Mouse (Mus musculus) myocyte (in vitro differentiated cells): Measurements from ENCODE around the gene Glp1r. TPM values are rescaled to one million over a fixed set of nuclear protein-coding genes. Genes with fewer than 3 reads are reported as not detected.

Source experiments
- H3K27me3 ChIP-seq: one replicate; pipeline ENCODE4 v1.6.1; 2011; ENCODE audit not compliant: control insufficient read depth, insufficient read depth, insufficient read length
- H3K36me3 ChIP-seq: one replicate; pipeline ENCODE4 v1.6.1; 2011; ENCODE audit not compliant: control insufficient read depth, insufficient read depth
- H3K4me2 ChIP-seq: one replicate; pipeline ENCODE4 v1.6.1; 2011; ENCODE audit warnings: low read depth, control low read depth
- H3K4me3 ChIP-seq: one replicate; pipeline ENCODE4 v1.5.1; 2011; ENCODE audit warnings: mild to moderate bottlenecking, control low read depth, moderate library complexity
- H3K79me2 ChIP-seq: one replicate; pipeline ENCODE4 v1.6.1; 2011; ENCODE audit not compliant: control insufficient read depth, insufficient read depth
- H3ac ChIP-seq: one replicate; pipeline ENCODE4 v1.6.1; 2011; ENCODE audit not compliant: control insufficient read depth, insufficient read length
- CEBPB ChIP-seq: IDR thresholded peaks from 2 replicates; pipeline ENCODE4 v1.6.1; 2011; ENCODE audit warnings: mild to moderate bottlenecking, moderate library complexity; ENCODE audit not compliant: poor library complexity, insufficient read depth, severe bottlenecking
- E2F4 ChIP-seq: IDR thresholded peaks from one replicate; pipeline ENCODE4 v1.6.1; 2011; ENCODE audit warnings: mild to moderate bottlenecking, control low read depth, moderate library complexity; ENCODE audit not compliant: insufficient read depth
- MAX ChIP-seq: IDR thresholded peaks from one replicate; pipeline ENCODE4 v1.6.1; 2011; ENCODE audit warnings: low read depth, mild to moderate bottlenecking, control low read depth
- MYOD1 ChIP-seq, 3 experiments: IDR thresholded peaks; one replicate each; pipeline ENCODE4 v1.6.1; 2011; ENCODE audit warnings: control low read depth in 2 of 3, low read depth in 2 of 3, mild to moderate bottlenecking in 2 of 3, moderate library complexity in 1 of 3; ENCODE audit not compliant: insufficient read length in 2 of 3, control insufficient read depth in 1 of 3
- MYOG ChIP-seq, 3 experiments: IDR thresholded peaks; one replicate each; pipeline ENCODE4 v1.6.1; 2011; ENCODE audit warnings: control low read depth in 2 of 3, low read depth in 2 of 3, mild to moderate bottlenecking in 2 of 3; ENCODE audit not compliant: insufficient read length in 2 of 3, control insufficient read depth in 1 of 3, insufficient read depth in 1 of 3
- POLR2A ChIP-seq: IDR thresholded peaks from one replicate; pipeline ENCODE4 v1.6.1; 2011; ENCODE audit warnings: low read depth, mild to moderate bottlenecking, control low read depth, moderate library complexity; ENCODE audit not compliant: insufficient read length
- POLR2AphosphoS2 ChIP-seq: IDR thresholded peaks from one replicate; pipeline ENCODE4 v1.6.1; 2011; ENCODE audit warnings: low read depth, control low read depth; ENCODE audit not compliant: insufficient read length
- REST ChIP-seq: IDR thresholded peaks from one replicate; pipeline ENCODE4 v1.6.1; 2011; ENCODE audit warnings: mild to moderate bottlenecking, control low read depth, moderate library complexity; ENCODE audit not compliant: insufficient read depth, insufficient read length
- SRF ChIP-seq: IDR thresholded peaks from one replicate; pipeline ENCODE4 v1.6.1; 2011; ENCODE audit warnings: low read depth; ENCODE audit not compliant: control insufficient read depth, insufficient read length
- TCF12 ChIP-seq: IDR thresholded peaks from one replicate; pipeline ENCODE4 v1.6.1; 2011; ENCODE audit warnings: mild to moderate bottlenecking, control low read depth; ENCODE audit not compliant: poor library complexity, insufficient read depth, severe bottlenecking
- TCF3 ChIP-seq: IDR thresholded peaks from one replicate; pipeline ENCODE4 v1.6.1; 2011; ENCODE audit warnings: low read depth, control low read depth; ENCODE audit not compliant: insufficient read length
- USF1 ChIP-seq: IDR thresholded peaks from one replicate; pipeline ENCODE4 v1.6.1; 2011; ENCODE audit warnings: low read depth, mild to moderate bottlenecking, control low read depth, moderate library complexity
- polyA plus RNA-seq: library from polyadenylated mRNA; unstranded; fragments of >200 nt; fragmentation: generic; extraction: Trizol; gene quantifications from one replicate; pipeline ENCODE4 v1.2.1, GENCODE M21; 2012; ENCODE audit warnings: missing spikeins

The Glp1r gene
- polyA plus RNA-seq, 1 experiment: 1.3 TPM

DNA sequence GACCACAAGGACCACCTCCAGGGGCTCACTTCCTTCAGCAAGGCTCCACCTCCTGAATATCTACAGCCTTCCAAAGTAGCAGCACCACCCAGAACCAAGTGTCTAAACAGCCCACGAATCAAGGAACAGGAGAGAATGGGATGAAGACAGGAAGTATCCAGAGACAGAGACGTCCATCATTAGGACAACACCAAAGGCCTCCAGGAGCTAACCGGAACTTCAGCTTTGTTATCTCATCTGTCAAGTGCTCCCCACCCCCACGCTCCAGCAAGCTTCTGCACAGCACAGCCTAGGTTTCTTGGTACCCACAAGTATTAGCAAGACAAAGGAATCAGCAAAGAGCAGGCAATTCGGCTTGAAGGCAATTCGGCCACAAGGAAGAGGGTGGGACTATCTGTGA, 23.0 kb upstream of the Glp1r start:
- no peaks in the 10 kb centered on the region for H3K27me3 ChIP-seq
- TF ChIP-seq SRF (no peak), USF1 (no peak), POLR2A (no peak), MYOG (IDR thresholded peaks at IDR 0.05; ENCODE audit: control insufficient read depth in 1 of 3, insufficient read depth in 1 of 3, insufficient read length in 2 of 3, low read depth in 2 of 3) (no peak), REST (no peak), CEBPB (no peak), POLR2AphosphoS2 (no peak), MYOD1 (IDR thresholded peaks at IDR 0.05; ENCODE audit: control insufficient read depth in 1 of 3, insufficient read length in 2 of 3, low read depth in 2 of 3) (no peak), MAX (no peak), TCF12 (no peak), TCF3 (no peak), E2F4 (no peak)
- no peak overlapping the region for H3K4me2 ChIP-seq
- no peak overlapping the region for H3K4me3 ChIP-seq
- no peak overlapping the region for H3ac ChIP-seq
- H3K36me3 ChIP-seq: no peaks in the 10 kb centered on the region
- H3K79me2 ChIP-seq: no peaks in the 10 kb centered on the region

DNA sequence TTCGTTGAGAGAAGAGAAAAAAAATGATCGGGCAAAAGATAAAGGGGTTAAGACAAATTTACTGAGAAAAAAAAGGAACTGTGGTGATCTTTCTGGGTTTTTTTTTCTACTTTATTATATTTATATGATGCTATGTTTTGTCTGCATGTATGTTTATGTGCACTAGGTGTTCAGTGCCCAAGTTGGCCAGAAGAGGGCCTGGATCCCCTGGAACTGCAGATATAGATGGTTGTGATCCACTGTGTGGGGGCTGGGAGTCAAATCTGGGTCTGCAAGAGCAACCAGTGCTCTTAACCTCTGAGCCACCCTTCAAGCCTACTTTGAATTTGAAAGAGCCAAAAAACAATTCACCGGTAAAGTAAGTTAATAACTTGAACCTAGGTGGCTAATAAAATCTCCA, 21.2 kb upstream of the Glp1r start:
- H3ac ChIP-seq: no peak overlapping the region
- H3K4me2 ChIP-seq: no peak overlapping the region
- TF ChIP-seq CEBPB (no peak), POLR2A (no peak), TCF12 (no peak), SRF (no peak), POLR2AphosphoS2 (no peak), MYOG (IDR thresholded peaks at IDR 0.05; ENCODE audit: control insufficient read depth in 1 of 3, insufficient read depth in 1 of 3, insufficient read length in 2 of 3, low read depth in 2 of 3) (no peak)
- H3K4me3 ChIP-seq: no peak overlapping the region
- H3K79me2 ChIP-seq: no peaks in the 10 kb centered on the region
- no peaks in the 10 kb centered on the region for H3K27me3 ChIP-seq
- no peaks in the 10 kb centered on the region for H3K36me3 ChIP-seq

DNA sequence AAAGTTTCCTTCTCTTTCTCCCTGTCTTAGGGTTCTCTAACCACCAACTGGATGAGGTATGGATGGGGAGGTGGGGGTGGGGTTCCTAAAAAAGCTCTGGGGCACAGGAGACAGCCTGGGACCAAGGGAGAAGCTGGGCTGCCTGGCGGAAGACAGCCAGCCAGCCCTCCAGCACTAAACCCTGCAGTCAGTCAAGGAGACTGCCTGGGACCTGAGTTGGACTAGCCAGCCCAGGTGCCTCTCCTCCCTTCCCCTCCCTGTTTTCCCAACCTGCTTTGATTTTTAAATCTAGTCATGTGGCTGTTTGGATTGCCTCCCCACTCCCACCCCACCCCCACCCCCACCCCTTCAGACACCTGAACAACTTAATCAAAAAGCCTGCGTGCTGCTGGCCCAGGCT, 20.6 kb upstream of the Glp1r start:
- H3K27me3 ChIP-seq: no peaks in the 10 kb centered on the region
- H3ac ChIP-seq: no peak overlapping the region
- no peak overlapping the region for H3K4me3 ChIP-seq
- no peak overlapping the region for H3K4me2 ChIP-seq
- H3K79me2 ChIP-seq: no peaks in the 10 kb centered on the region
- H3K36me3 ChIP-seq: no peaks in the 10 kb centered on the region
- TF ChIP-seq SRF: no peak
- no peak for TF ChIP-seq TCF3
- TF ChIP-seq MAX: no peak
- no peak for TF ChIP-seq CEBPB
- no peak for TF ChIP-seq POLR2A
- no peak for TF ChIP-seq E2F4
- TF ChIP-seq TCF12: no peak
- TF ChIP-seq POLR2AphosphoS2: no peak
- TF ChIP-seq MYOG (IDR thresholded peaks at IDR 0.05; ENCODE audit: control insufficient read depth in 1 of 3, insufficient read depth in 1 of 3, insufficient read length in 2 of 3, low read depth in 2 of 3): no peak
- no peak for TF ChIP-seq MYOD1 (IDR thresholded peaks at IDR 0.05; ENCODE audit: control insufficient read depth in 1 of 3, insufficient read length in 2 of 3, low read depth in 2 of 3)
- no peak for TF ChIP-seq REST
- TF ChIP-seq USF1: no peak

DNA sequence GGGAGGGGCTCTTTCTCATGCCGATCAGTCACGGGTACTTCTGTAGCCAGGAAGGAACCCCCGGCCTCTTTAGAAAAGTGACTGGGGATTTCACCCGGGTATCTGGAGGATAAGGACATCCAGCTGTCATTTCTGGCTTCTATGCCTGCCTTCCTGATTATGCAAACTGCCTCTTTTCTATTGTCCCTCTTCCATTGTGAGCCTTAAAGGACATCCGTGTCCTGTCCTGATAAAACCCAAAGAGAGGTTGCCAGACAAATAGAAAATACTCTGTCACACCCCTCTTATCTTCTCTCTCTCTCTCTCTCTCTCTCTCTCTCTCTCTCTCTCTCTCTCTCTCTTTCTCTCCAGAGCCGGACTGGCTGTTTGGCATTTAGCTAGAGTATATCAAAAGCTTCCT, 19.4 kb upstream of the Glp1r start:
- TF ChIP-seq TCF3: no peak
- no peak for TF ChIP-seq TCF12
- TF ChIP-seq SRF: no peak
- TF ChIP-seq POLR2AphosphoS2: no peak
- no peak for TF ChIP-seq CEBPB
- no peak for TF ChIP-seq REST
- TF ChIP-seq USF1: no peak
- TF ChIP-seq MAX: no peak
- no peak for TF ChIP-seq MYOD1 (IDR thresholded peaks at IDR 0.05; ENCODE audit: control insufficient read depth in 1 of 3, insufficient read length in 2 of 3, low read depth in 2 of 3)
- no peak for TF ChIP-seq MYOG (IDR thresholded peaks at IDR 0.05; ENCODE audit: control insufficient read depth in 1 of 3, insufficient read depth in 1 of 3, insufficient read length in 2 of 3, low read depth in 2 of 3)
- TF ChIP-seq E2F4: no peak
- Histone ChIP-seq H3K4me2 (no peak overlapping the region), H3K27me3 (no peaks in the 10 kb centered on the region)

DNA sequence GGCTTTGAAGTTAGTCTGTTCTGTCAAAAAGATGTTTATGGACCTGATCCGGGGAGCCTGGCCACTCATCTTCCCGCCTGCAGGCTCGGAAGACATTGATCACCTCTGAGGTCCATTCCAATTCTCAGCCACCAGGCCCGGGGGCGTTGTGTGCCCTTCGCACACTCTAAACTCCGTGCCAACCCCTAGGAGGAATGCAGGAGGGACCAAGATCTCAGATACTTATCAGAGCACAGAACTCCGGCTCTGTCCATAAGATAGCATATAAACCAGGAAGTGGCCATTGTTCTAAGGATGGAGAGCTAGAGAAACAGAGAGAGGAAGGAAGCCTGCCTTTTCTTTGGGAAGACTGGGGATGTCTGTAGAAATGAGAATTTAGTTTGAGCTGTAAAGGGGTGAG, 18.1 kb upstream of the Glp1r start:
- H3K79me2 ChIP-seq: no peaks in the 10 kb centered on the region
- TF ChIP-seq TCF12: no peak
- TF ChIP-seq E2F4: no peak
- no peak for TF ChIP-seq CEBPB
- TF ChIP-seq REST: no peak
- no peak for TF ChIP-seq MYOG (IDR thresholded peaks at IDR 0.05; ENCODE audit: control insufficient read depth in 1 of 3, insufficient read depth in 1 of 3, insufficient read length in 2 of 3, low read depth in 2 of 3)
- TF ChIP-seq POLR2A: no peak
- no peak for TF ChIP-seq MYOD1 (IDR thresholded peaks at IDR 0.05; ENCODE audit: control insufficient read depth in 1 of 3, insufficient read length in 2 of 3, low read depth in 2 of 3)
- TF ChIP-seq MAX: no peak
- TF ChIP-seq TCF3: no peak
- TF ChIP-seq POLR2AphosphoS2: no peak
- TF ChIP-seq SRF: no peak
- TF ChIP-seq USF1: no peak
- no peaks in the 10 kb centered on the region for H3K36me3 ChIP-seq
- no peak overlapping the region for H3ac ChIP-seq
- no peaks in the 10 kb centered on the region for H3K27me3 ChIP-seq
- H3K4me2 ChIP-seq: no peak overlapping the region
- no peak overlapping the region for H3K4me3 ChIP-seq

More for the DNA sequence above, 19.4 kb upstream of the Glp1r start:
- H3ac ChIP-seq: no peak overlapping the region
- no peaks in the 10 kb centered on the region for H3K36me3 ChIP-seq
- no peaks in the 10 kb centered on the region for H3K79me2 ChIP-seq
- no peak overlapping the region for H3K4me3 ChIP-seq
